Mouse (Mus musculus) midbrain, embryonic 11.5 days (tissue): ENCODE measurements around the gene Rin2. TPM values are rescaled to one million over a fixed set of nuclear protein-coding genes. Genes with fewer than 3 reads are reported as not detected.

Experiments
- ATAC-seq: fragments of 200-750 bp; cut with Nextera tagmentation; 2 replicates; pipeline ENCODE4 v1.8.0; 2017; ENCODE audit warnings: moderate TSS enrichment, moderate library complexity; ENCODE audit not compliant: low FRiP score
- DNase-seq: peaks from one replicate; pipeline ENCODE4 v3.0.0; 2015; ENCODE audit warnings: low spot score; ENCODE audit errors: missing footprints
- H3K27ac ChIP-seq: fragments of 300-500 bp; sonication (generic); 2 replicates; pipeline ENCODE4 v1.5.1; 2014; ENCODE audit warnings: low read depth, low read length
- H3K27me3 ChIP-seq: fragments of 300-500 bp; sonication (generic); 2 replicates; pipeline ENCODE4 v1.6.1; 2014; ENCODE audit warnings: mild to moderate bottlenecking, low read length, moderate library complexity, mixed read lengths; ENCODE audit not compliant: control insufficient read depth, insufficient read depth
- H3K36me3 ChIP-seq: fragments of 300-500 bp; sonication (generic); 2 replicates; pipeline ENCODE4 v1.6.1; 2014; ENCODE audit warnings: mild to moderate bottlenecking, low read length, moderate library complexity, mixed read lengths; ENCODE audit not compliant: control insufficient read depth, insufficient read depth
- H3K4me1 ChIP-seq: fragments of 300-500 bp; sonication (generic); 2 replicates; pipeline ENCODE4 v1.6.1; 2014; ENCODE audit warnings: low read length; ENCODE audit not compliant: control insufficient read depth, insufficient read depth
- H3K4me2 ChIP-seq: fragments of 300-500 bp; sonication (generic); 2 replicates; pipeline ENCODE4 v1.6.1; 2014; ENCODE audit warnings: mild to moderate bottlenecking, moderate library complexity
- H3K4me3 ChIP-seq: fragments of 300-500 bp; sonication (generic); 2 replicates; pipeline ENCODE4 v1.5.1; 2014; ENCODE audit warnings: low read depth, low read length
- H3K9ac ChIP-seq: fragments of 300-500 bp; sonication (generic); 2 replicates; pipeline ENCODE4 v1.6.1; 2014; ENCODE audit warnings: low read length
- H3K9me3 ChIP-seq: fragments of 300-500 bp; sonication (generic); 2 replicates; pipeline ENCODE4 v1.6.1; 2016; ENCODE audit warnings: low read length; ENCODE audit not compliant: control insufficient read depth
- WGBS: fragments of 180-500 bp; shearing (Covaris S2); extraction: QIAGEN DNeasy Blood & Tissue Kit; methylation state at CpG from one replicate; pipeline ENCODE4 v1.1.7; 2014; 5-methylcytosine and 5-hydroxymethylcytosine counted together
- microRNA-seq: library from miRNA; unstranded; fragments of <30 nt; microRNA quantifications from one replicate; pipeline ENCODE4, GENCODE M21; 2017
- polyA plus RNA-seq: library from polyadenylated mRNA; unstranded; fragments of >200 nt; fragmentation: Nextera tagmentation; extraction: Ambion mirVana; gene quantifications from 2 replicates; pipeline ENCODE4 v1.2.1, GENCODE M21; 2014

The Rin2 gene
- polyA plus RNA-seq, 1 experiment from 2014 or later, result 11.9 TPM

DNA sequence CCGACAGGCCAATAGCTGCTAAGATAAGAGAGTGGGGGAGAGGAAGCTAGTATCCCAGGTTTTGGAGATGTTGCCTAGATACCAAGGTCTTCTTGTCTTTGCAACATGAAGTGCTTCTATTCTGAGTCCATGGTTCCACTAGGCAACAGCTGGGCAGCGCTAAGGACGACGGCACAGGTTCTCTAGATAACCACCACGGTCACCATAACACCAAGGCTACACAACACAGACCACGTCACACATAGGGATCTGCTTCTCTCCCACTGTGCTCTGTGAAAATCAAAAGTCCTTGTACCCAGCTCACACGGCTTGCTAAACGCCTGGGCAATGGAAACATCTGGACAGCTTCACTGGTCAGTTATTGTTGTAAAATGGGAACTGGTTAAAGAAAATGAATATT lies 262.0 kb downstream of the Rin2 start:
- Histone ChIP-seq H3K9ac (no peak overlapping the region), H3K9me3 (no peaks in the 10 kb centered on the region), H3K4me3 (no peak overlapping the region), H3K27me3 (no peaks in the 10 kb centered on the region), H3K36me3 (no peaks in the 10 kb centered on the region), H3K4me2 (no peak overlapping the region), H3K27ac (no peak overlapping the region), H3K4me1 (peaks cover 7% of the 10 kb centered on the region)
- WGBS, result 87% methylated on average over 8 of the region's 8 CpGs
- ATAC-seq, result no peak
- DNase-seq, result no peak

Small RNA genes lying within 50 kb of the gene (microRNA-seq; reads per million reads assigned to microRNA genes)
- gene Gm25026, result not detected

Other genes with a start within 250 kb of the Rin2 start
- 147 and 151 TPM in 2 replicates for gene Naa20, start 226.9 kb downstream of the Rin2 start, polyA plus RNA-seq